Mouse (Mus musculus): ENCODE measurements around the gene Spsb4.

DNA sequence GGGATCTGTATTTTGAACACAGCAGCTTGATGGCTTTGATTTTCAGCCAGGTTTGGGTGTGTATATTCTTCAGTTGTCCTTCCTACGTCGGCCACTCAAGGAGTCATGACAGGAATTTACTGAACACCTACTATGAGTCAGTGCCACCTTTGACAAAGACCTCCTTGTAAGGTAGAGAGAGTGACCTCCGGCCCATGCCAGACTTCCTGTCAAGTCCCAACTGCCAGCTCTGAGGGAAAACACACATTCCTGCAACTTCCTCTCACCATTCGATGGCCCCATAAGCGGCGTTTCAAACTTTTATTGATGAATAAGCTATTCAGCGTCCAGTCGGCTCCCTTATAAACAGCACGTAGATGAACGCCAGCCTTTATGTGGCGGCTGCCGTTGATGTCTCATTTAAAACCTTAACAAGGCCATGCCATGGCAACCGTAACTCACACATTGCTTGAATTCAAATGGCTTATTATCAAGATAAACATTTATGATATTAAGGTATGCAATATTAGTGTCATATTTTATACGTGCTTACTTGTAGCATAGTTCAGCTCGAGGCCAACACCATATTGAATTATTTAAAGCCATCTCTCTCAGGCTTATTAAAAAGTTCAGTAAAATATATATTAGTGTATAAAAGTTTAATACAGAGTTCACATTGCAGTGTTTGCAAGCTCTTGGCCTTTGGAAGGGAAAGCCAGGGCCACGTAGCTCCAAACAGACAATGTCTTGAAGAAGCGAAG lies 94.9 kb downstream of the Spsb4 start:
- TF ChIP-seq POLR2A (IDR thresholded peaks at IDR 0.05; ENCODE audit: control insufficient read depth, extremely low read depth, insufficient read depth, low read length, poor library complexity) (no peak), CTCF (IDR thresholded peaks at IDR 0.05; ENCODE audit: borderline replicate concordance, control insufficient read depth, extremely low read depth, insufficient read depth, low read length, poor library complexity) (no peak)
